Mouse (Mus musculus) midbrain, embryonic 14.5 days (tissue): ENCODE data around the gene Tekt1. TPM values are rescaled to one million over a fixed set of nuclear protein-coding genes. Genes with fewer than 3 reads are reported as not detected.
A peak's percentile ranks its signal among the peaks of the same experiment; 100 is the strongest.

Experiments used
- ATAC-seq: fragments of 200-750 bp; cut with Nextera tagmentation; 2 replicates; pipeline ENCODE4 v1.8.0; 2017; ENCODE audit warnings: moderate number of reproducible peaks, moderate library complexity; ENCODE audit not compliant: low FRiP score, low TSS enrichment
- DNase-seq: peaks from one replicate; pipeline ENCODE4 v3.0.0-alpha.2; 2015
- H3K27ac ChIP-seq: fragments of 300-500 bp; sonication (generic); replicated peaks from 2 replicates; pipeline ENCODE4 v1.5.1; 2014; ENCODE audit warnings: mild to moderate bottlenecking, low read depth, low read length, moderate library complexity
- H3K27me3 ChIP-seq: fragments of 300-500 bp; sonication (generic); 2 replicates; pipeline ENCODE4 v1.6.1; 2014; ENCODE audit warnings: low read length, control low read depth, mixed read lengths; ENCODE audit not compliant: control insufficient read depth, insufficient read depth
- H3K36me3 ChIP-seq: fragments of 300-500 bp; sonication (generic); 2 replicates; pipeline ENCODE4 v1.6.1; 2014; ENCODE audit warnings: low read length, control low read depth; ENCODE audit not compliant: control insufficient read depth, insufficient read depth
- H3K4me1 ChIP-seq: fragments of 300-500 bp; sonication (generic); 2 replicates; pipeline ENCODE4 v1.6.1; 2014; ENCODE audit warnings: mild to moderate bottlenecking, antibody characterized with exemption, low read length, control low read depth; ENCODE audit not compliant: control insufficient read depth, insufficient read depth
- H3K4me2 ChIP-seq: fragments of 300-500 bp; sonication (generic); 2 replicates; pipeline ENCODE4 v1.6.1; 2014; ENCODE audit warnings: mild to moderate bottlenecking, low read length, moderate library complexity
- H3K4me3 ChIP-seq: fragments of 300-500 bp; sonication (generic); replicated peaks from 2 replicates; pipeline ENCODE4 v1.5.1; 2014; ENCODE audit warnings: low read depth, low read length
- H3K9ac ChIP-seq: fragments of 300-500 bp; sonication (generic); replicated peaks from 2 replicates; pipeline ENCODE4 v1.6.1; 2014; ENCODE audit warnings: mild to moderate bottlenecking, low read length, moderate library complexity
- H3K9me3 ChIP-seq: fragments of 300-500 bp; sonication (generic); 2 replicates; pipeline ENCODE4 v1.6.1; 2016; ENCODE audit warnings: low read length, control low read depth, mixed read lengths; ENCODE audit not compliant: control insufficient read depth
- WGBS: fragments of 180-500 bp; shearing (Covaris S2); extraction: QIAGEN DNeasy Blood & Tissue Kit; methylation state at CpG from one replicate; pipeline ENCODE4 v1.1.7; 2014; 5-methylcytosine and 5-hydroxymethylcytosine counted together
- polyA plus RNA-seq: library from polyadenylated mRNA; unstranded; fragments of >200 nt; fragmentation: Nextera tagmentation; extraction: Ambion mirVana; gene quantifications from 2 replicates; pipeline ENCODE4 v1.2.1, GENCODE M21; 2014

Tekt1 gene
- polyA plus RNA-seq, 1 experiment from 2014 or later: 6.9 TPM

DNA sequence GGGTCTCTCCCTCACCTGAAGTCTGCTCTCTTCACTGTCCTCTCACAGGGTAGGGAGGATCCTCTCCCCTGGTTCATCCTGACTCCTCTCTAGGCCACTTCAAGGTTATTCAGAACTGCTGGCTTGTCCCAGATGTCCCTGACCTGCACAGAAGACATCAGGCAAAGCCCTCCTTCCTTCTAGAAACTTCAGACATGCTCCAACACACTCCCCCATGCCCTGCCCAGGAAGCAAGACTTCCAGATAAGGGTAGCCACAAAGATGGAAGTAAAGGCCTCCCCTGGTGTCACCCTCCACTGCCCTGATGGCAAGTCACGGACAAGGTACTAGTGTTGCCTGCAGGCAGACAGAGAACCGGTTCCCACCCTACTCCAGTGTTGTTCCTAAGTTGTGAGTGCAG is 32.5 kb upstream of the Tekt1 start:
- Histone ChIP-seq H3K27ac (no peak overlapping the region), H3K36me3 (no peaks in the 10 kb centered on the region), H3K4me1 (no peaks in the 10 kb centered on the region), H3K9me3 (no peaks in the 10 kb centered on the region), H3K4me3 (no peak overlapping the region), H3K4me2 (no peak overlapping the region), H3K27me3 (no peaks in the 10 kb centered on the region), H3K9ac (no peak overlapping the region)
- WGBS: 77% methylated on average over 2 of the region's 2 CpGs
- ATAC-seq: no peak
- DNase-seq: no peak

DNA sequence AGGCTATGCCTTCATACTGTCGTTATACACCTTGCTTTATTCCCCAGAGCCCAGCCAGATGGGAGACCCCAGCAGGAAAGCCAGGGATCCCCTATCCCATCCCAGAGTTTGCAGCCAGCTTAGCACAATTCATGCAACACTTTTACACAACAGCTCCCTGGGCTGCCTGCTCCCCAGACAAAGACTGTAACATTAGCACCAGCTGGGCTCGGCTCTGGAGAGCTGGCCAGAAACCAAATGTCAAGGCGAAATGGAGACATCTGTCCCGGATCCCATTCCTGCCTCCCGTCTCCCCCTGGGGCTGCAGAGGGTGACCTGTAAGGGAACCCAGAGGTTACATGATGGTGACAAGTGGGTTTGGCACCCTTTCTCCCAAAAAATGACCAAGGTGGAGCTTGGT is 31.4 kb upstream of the Tekt1 start:
- no peak overlapping the region for H3K4me3 ChIP-seq
- no peaks in the 10 kb centered on the region for H3K4me1 ChIP-seq
- no peak overlapping the region for H3K27ac ChIP-seq
- no peak overlapping the region for H3K9ac ChIP-seq
- H3K27me3 ChIP-seq: no peaks in the 10 kb centered on the region
- ATAC-seq (no peak), DNase-seq (peak; percentile 37)
- no peak overlapping the region for H3K4me2 ChIP-seq
- 50% methylated on average over 5 of the region's 5 CpGs for WGBS
- no peaks in the 10 kb centered on the region for H3K9me3 ChIP-seq
- no peaks in the 10 kb centered on the region for H3K36me3 ChIP-seq

- Histone ChIP-seq H3K9ac (no peak overlapping the region), H3K4me2 (no peak overlapping the region), H3K27ac (no peak overlapping the region), H3K4me1 (no peaks in the 10 kb centered on the region), H3K27me3 (no peaks in the 10 kb centered on the region), H3K4me3 (no peak overlapping the region), H3K36me3 (no peaks in the 10 kb centered on the region), H3K9me3 (no peaks in the 10 kb centered on the region)
- DNase-seq (no peak), ATAC-seq (no peak)
- whole genome bisulfite sequencing: 91% methylated on average over 3 of the region's 3 CpGs
Measured at GRCm38 (mm10) chr11:72393243-72393642, 31.0 kb upstream of the Tekt1 start.

GRCm38 (mm10) chr11:72391181-72391580 is 28.9 kb upstream of the Tekt1 start:
- Histone ChIP-seq H3K4me1 (no peaks in the 10 kb centered on the region), H3K9ac (no peak overlapping the region), H3K27ac (no peak overlapping the region), H3K4me3 (no peak overlapping the region), H3K27me3 (no peaks in the 10 kb centered on the region), H3K9me3 (no peaks in the 10 kb centered on the region), H3K36me3 (no peaks in the 10 kb centered on the region), H3K4me2 (no peak overlapping the region)
- ATAC-seq: no peak
- DNase-seq: no peak
- 93% methylated on average over 13 of the region's 13 CpGs for WGBS

GRCm38 (mm10) chr11:72389407-72390142 is 27.3 kb upstream of the Tekt1 start:
- Histone ChIP-seq H3K27ac (no peak overlapping the region), H3K4me1 (no peaks in the 10 kb centered on the region), H3K4me3 (no peak overlapping the region), H3K27me3 (no peaks in the 10 kb centered on the region), H3K4me2 (no peak overlapping the region), H3K36me3 (no peaks in the 10 kb centered on the region), H3K9ac (no peak overlapping the region), H3K9me3 (no peaks in the 10 kb centered on the region)
- 92% methylated on average over 7 of the region's 7 CpGs for WGBS
- no peak for ATAC-seq
- DNase-seq: no peak

- 96% methylated on average over 6 of the region's 6 CpGs for WGBS
- Histone ChIP-seq H3K9me3 (no peaks in the 10 kb centered on the region), H3K9ac (no peak overlapping the region), H3K4me2 (no peak overlapping the region), H3K4me3 (no peak overlapping the region), H3K27ac (no peak overlapping the region), H3K4me1 (no peaks in the 10 kb centered on the region), H3K27me3 (no peaks in the 10 kb centered on the region), H3K36me3 (no peaks in the 10 kb centered on the region)
- DNase-seq (no peak), ATAC-seq (no peak)
Measured at GRCm38 (mm10) chr11:72388113-72388529, 25.9 kb upstream of the Tekt1 start.

GRCm38 (mm10) chr11:72379351-72379750 is 17.1 kb upstream of the Tekt1 start:
- ATAC-seq (no peak), DNase-seq (no peak)
- Histone ChIP-seq H3K27ac (no peak overlapping the region), H3K4me2 (no peak overlapping the region), H3K9ac (no peak overlapping the region), H3K4me3 (no peak overlapping the region), H3K36me3 (no peaks in the 10 kb centered on the region), H3K27me3 (no peaks in the 10 kb centered on the region), H3K9me3 (no peaks in the 10 kb centered on the region), H3K4me1 (no peaks in the 10 kb centered on the region)
- WGBS: 85% methylated on average over 4 of the region's 4 CpGs

DNA sequence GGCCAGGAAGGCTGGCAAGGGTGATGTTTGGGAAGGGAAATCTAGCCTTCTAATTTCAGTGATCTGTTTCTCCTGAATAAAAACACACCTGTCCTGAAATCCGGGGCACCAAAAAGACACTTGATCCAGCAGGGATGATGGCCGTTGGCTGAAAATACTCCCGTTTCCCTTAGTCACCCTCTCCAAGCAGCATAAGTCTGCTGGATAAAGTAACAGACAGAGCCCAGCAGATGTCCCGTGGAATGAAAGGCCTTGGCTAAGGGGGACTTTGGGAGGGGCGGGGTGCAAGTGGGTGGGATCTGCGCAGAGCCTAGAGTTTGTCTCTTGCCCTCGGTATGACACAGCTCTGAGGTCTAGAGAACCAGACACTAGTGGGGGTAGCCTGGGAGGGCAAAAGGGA is 16.0 kb upstream of the Tekt1 start:
- Histone ChIP-seq H3K27me3 (no peaks in the 10 kb centered on the region), H3K9me3 (no peaks in the 10 kb centered on the region), H3K36me3 (no peaks in the 10 kb centered on the region), H3K27ac (no peak overlapping the region), H3K4me2 (no peak overlapping the region), H3K9ac (no peak overlapping the region), H3K4me3 (no peak overlapping the region), H3K4me1 (no peaks in the 10 kb centered on the region)
- no peak for ATAC-seq
- DNase-seq: no peak
- 68% methylated on average over 7 of the region's 7 CpGs for WGBS

- H3K9ac ChIP-seq: no peak overlapping the region
- H3K4me3 ChIP-seq: no peak overlapping the region
- no peak overlapping the region for H3K27ac ChIP-seq
- no peaks in the 10 kb centered on the region for H3K4me1 ChIP-seq
- H3K9me3 ChIP-seq: no peaks in the 10 kb centered on the region
- H3K36me3 ChIP-seq: no peaks in the 10 kb centered on the region
- WGBS: 89% methylated on average over 2 of the region's 2 CpGs
- H3K27me3 ChIP-seq: no peaks in the 10 kb centered on the region
- ATAC-seq (no peak), DNase-seq (no peak)
- no peak overlapping the region for H3K4me2 ChIP-seq
Measured at GRCm38 (mm10) chr11:72376562-72376961, 14.3 kb upstream of the Tekt1 start.
